Mouse (Mus musculus): ENCODE measurements around the gene Rgs16. TPM values are rescaled to one million over a fixed set of nuclear protein-coding genes. Genes with fewer than 3 reads are reported as not detected.

The Rgs16 gene
- 6.7 to 7.3 TPM (median 7.1 TPM) in 3 replicates for total RNA-seq (2017)

GRCm38 (mm10) chr1:153740145-153740544 is at the start of gene Rgs16:
Gene Rgs16 (plus strand): TSS chr1:153740349.
- ATAC-seq (replicated peaks; ENCODE audit: insufficient number of reproducible peaks, low FRiP score, low TSS enrichment, poor library complexity, severe bottlenecking), result no peak

DNA sequence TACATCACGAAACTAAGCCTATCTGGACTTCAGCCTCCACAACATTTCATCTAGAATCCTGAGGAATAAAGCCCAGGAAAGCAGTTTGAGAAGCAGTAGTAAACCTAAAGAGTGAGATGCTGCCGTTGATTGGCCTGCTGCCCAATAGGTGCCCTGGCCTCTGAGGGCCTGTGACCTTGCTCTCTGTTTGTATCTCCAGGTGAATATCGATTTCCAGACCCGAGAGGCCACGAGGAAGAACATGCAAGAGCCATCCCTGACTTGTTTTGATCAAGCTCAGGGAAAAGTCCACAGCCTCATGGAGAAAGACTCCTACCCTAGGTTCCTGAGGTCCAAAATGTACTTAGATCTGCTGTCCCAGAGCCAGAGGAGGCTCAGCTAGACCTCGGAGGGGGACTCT is 47.6 kb upstream of the Rgs16 start:
- no peak for ATAC-seq (replicated peaks; ENCODE audit: insufficient number of reproducible peaks, low FRiP score, low TSS enrichment, poor library complexity, severe bottlenecking)

GRCm38 (mm10) chr1:153694372-153695120 is 45.6 kb upstream of the Rgs16 start:
- no peak for ATAC-seq (replicated peaks; ENCODE audit: insufficient number of reproducible peaks, low FRiP score, low TSS enrichment, poor library complexity, severe bottlenecking)

DNA sequence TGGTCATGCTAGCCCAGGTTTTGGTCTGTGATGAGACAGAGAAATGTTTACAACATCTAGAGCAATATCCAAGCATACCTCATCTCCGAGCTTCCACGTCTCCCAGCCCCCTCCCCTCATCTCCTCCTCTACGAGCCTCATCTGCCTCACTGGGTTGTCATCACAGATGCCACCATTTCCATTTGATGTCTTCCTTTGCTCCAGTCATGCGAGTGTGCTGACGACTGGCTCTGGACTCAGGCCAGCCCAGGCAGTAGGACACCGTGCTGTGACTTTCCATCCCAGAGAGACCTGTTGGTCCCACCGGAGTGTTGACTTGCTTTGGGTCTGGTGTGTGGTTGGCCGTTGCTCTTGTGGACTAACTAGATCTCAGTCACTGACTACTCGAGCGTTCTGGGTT is 44.8 kb upstream of the Rgs16 start:
- no peak for ATAC-seq (replicated peaks; ENCODE audit: insufficient number of reproducible peaks, low FRiP score, low TSS enrichment, poor library complexity, severe bottlenecking)

GRCm38 (mm10) chr1:153696093-153696492 is 44.1 kb upstream of the Rgs16 start:
- ATAC-seq (replicated peaks; ENCODE audit: insufficient number of reproducible peaks, low FRiP score, low TSS enrichment, poor library complexity, severe bottlenecking), result no peak

- ATAC-seq (replicated peaks; ENCODE audit: insufficient number of reproducible peaks, low FRiP score, low TSS enrichment, poor library complexity, severe bottlenecking), result no peak
These were observed 43.6 kb upstream of the Rgs16 start for GRCm38 (mm10) chr1:153696541-153696940.

DNA sequence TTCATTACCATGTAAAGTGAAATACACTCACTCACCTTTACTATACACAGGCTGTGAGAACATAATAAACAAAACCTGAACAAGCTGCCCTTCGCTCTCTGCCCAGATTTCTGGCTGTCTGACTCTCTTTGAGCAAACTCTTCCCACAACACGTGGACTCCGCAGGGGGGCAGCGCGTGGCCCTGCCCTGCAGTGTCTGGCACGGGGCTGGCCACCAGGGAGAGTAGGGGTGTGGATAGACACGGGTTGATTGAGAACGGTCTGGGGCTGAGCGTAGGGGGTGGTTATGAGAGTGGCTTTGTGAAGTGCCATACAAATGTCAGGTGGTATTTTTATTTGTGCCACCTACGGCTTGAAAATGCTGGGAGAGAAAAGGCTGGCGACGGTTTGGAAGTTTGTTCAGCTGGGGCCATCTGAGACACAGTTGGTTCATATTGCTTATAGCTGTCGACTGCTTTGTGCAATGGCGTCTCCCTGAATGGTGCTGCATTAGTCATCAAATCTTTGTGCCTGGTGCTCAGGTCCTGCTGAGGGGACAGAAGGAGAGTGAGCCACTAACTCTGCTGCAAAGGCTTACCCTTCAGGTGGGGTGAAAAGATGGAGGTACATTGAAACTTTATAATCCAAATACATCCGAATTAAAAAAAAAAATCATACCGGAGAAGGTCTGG is 42.4 kb upstream of the Rgs16 start:
- ATAC-seq (replicated peaks; ENCODE audit: insufficient number of reproducible peaks, low FRiP score, low TSS enrichment, poor library complexity, severe bottlenecking), result no peak

DNA sequence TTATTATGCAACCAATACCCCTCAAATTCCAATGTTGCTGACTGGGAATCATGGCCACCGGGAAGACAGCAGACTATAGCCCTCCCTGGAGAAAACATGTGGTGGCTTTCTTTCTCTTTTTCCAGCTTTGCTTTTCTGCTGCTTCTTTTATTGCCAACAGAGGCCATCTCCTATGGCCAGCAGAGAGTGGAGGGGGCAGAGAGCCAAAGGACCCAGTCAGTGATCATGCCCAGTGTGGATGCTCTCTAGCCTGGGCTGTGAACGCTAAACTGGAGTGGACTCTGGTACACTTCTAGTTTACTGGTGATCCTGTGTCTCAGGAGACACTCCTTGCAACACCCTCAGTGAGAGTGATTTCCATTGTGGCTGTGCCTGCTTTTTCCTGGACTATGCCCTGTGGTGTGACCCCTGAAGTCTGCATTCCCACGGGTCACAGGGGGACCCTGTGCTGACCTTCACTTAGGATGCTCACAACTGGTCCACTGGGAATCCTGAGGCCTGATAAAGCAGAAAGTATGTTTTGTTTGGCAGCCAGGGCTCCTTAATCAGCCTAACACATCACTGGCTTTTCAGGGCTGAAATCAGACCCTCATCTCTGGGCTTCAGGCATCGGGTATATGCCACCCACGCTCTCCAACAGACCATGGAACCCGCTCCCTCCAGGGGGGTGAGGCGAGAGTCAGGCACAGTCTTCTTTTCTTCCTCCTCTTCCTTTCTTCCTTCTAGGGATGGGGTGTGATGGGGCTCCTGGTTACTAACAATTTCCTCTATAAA is 41.7 kb upstream of the Rgs16 start:
- no peak for ATAC-seq (replicated peaks; ENCODE audit: insufficient number of reproducible peaks, low FRiP score, low TSS enrichment, poor library complexity, severe bottlenecking)

DNA sequence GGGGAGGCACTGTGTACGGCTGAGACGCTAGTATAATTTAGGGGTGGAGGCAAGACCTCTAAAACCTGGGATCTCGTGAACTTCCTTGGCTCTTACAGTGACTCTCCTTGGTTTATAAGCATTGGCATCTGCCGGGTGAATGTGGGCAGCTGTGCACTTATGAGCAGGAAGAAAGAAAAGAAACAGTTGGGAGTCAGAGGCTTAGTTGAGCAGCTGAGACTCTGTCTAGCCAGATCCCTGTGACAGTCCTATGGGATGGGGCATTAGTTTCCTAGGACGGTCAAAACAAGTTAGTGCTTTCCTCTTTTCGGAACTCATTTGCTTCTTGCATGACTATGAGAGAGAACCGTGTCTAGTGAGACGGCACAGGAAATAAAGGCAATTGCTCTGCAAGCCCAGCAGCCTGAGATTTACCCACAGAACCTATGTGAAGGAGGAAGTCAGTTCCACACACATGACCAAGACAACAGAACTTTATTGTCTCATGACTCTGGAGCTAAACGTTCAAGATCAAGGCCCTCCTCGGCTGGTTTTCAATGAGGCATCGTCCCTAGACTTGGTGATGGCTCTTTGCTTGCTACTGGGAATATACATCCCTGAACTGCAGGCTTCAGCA is 39.6 kb upstream of the Rgs16 start:
- ATAC-seq (replicated peaks; ENCODE audit: insufficient number of reproducible peaks, low FRiP score, low TSS enrichment, poor library complexity, severe bottlenecking), result no peak

DNA sequence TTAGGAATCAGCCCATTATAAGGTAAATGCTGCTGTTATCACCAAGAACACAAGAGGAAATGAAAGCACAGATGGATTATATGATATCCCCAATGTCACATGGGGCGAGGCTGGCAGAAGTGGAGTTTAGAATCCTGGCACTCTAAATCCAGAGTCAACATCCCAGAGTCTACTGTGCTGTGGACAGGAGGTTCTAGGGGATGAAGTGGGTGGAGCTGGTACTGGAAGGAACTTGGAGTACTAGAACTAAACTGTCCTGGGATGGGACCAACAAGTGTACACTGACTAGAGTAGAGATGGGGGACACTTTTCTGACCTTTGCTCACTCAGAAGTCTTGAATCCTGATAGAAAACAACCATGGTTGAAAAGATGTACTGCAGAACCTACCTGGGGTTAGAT is 38.7 kb upstream of the Rgs16 start:
- no peak for ATAC-seq (replicated peaks; ENCODE audit: insufficient number of reproducible peaks, low FRiP score, low TSS enrichment, poor library complexity, severe bottlenecking)

DNA sequence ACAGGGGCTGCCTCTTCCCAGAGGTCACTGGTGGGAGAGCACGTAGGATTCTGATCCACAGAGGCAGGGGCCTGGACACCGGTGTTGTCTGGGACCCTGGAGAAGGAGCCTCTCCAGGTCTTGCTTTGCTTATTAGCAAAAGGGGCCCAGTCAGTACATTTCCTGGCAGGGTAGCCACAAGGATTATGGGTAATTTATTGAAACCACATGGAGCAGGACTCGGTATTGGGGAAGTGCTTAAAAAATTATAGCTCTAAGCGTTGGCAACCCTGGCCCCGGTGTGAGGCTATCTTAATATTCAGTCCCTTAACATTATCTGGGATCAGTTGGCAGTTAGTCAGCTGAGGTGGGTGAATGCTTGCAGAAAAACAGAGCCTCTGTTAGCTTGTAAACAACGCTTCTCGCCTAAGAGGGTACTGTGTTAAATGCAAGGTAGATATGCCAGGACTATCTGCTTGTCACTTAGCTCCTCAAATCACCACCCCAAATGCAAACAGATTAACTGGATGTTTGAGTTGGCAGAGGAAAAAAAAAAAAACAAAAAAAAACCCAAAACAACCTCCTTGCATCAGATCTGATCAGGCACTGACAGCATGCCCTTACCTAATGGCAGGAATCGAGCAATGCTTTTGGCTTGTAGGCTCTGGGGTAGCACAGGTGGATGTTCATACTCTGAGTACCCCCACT is 37.8 kb upstream of the Rgs16 start:
- ATAC-seq (replicated peaks; ENCODE audit: insufficient number of reproducible peaks, low FRiP score, low TSS enrichment, poor library complexity, severe bottlenecking), result no peak

- no peak for ATAC-seq (replicated peaks; ENCODE audit: insufficient number of reproducible peaks, low FRiP score, low TSS enrichment, poor library complexity, severe bottlenecking)
These were observed 37.2 kb upstream of the Rgs16 start for GRCm38 (mm10) chr1:153702853-153703410.

DNA sequence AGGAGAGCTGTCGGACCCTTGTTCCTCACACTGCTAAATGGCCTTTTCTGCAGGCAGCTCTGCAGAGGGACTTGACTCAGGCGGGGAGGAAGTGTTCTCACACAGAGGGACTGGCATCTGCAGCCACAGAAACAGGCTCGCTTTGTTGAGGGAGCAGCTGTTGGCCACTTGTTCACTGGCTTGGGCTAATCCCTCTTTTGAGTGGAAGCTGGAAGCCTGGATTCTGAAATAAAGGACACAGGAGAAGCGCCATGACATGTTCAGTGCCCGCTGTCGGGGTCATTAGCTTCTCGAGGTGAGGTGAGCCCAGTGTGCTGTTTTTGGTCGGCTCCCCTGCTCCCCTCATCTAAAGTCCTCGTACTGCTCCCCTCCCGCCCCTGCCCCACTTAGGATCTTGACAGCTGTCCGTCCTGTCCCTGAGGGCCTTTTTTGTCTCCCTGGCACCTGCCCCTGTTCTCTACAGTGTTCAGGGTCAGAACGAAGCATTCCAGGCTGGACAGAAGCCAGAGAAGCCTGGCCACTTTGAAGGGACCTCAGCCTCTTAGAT is 36.6 kb upstream of the Rgs16 start:
- no peak for ATAC-seq (replicated peaks; ENCODE audit: insufficient number of reproducible peaks, low FRiP score, low TSS enrichment, poor library complexity, severe bottlenecking)

DNA sequence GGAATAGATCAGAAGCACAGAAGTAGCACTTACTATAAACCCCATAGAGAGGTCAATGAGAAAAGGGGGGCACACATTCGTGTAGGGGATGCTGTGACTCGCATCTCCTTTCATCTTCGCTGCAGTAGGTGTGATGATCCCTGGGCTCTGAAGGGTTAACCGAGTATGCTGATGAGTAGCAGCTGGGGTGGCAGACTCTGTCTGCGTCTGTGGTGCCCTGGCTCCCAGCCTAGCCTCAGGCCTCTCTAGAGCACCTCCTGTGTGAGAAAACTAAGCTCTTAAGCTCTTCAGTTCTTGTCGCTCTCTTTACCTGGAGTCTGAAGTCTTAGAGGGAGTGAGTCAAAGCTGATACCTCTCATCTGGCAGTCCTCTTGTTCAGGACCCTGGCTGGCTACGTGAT is 36.0 kb upstream of the Rgs16 start:
- ATAC-seq (replicated peaks; ENCODE audit: insufficient number of reproducible peaks, low FRiP score, low TSS enrichment, poor library complexity, severe bottlenecking), result no peak

DNA sequence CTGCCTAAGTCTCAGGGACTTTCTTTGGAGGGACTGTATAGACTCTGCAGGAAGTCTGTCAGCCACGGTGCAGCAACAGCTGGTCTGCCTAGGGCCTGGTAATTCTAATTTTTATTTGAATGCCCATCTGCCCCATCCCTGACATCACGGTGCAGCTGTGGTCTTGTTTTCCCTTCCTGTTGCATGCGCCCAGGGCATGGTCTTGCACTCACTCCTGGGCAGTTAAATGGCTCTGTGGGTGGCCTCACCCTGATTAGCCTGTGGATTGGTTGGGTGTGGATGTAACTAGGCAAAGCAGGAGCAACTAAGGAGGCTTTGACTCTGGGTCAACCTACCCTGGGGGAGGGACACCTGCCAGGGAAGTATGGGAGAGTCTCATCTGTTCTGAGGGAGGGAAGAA is 35.2 kb upstream of the Rgs16 start:
- no peak for ATAC-seq (replicated peaks; ENCODE audit: insufficient number of reproducible peaks, low FRiP score, low TSS enrichment, poor library complexity, severe bottlenecking)

DNA sequence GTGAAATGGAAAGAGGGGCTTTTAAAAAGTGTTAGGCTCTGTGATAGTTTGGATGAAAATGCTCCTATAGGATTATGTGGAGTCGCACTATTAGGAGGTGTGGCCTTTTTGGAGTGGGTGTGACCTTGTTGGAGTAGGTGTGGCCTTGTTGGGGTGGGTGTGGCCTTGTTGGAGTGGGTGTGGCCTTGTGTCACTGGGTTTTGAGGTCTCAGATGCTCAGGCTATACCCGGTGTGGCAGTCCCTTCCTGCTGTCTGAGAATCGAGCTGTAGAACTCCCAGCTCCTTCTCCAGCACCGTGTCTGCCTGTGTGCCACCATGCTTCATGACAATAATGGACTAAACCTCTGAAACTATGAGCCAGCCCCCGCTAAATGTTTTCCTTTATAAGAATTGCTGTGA is 31.5 kb upstream of the Rgs16 start:
- no peak for ATAC-seq (replicated peaks; ENCODE audit: insufficient number of reproducible peaks, low FRiP score, low TSS enrichment, poor library complexity, severe bottlenecking)

DNA sequence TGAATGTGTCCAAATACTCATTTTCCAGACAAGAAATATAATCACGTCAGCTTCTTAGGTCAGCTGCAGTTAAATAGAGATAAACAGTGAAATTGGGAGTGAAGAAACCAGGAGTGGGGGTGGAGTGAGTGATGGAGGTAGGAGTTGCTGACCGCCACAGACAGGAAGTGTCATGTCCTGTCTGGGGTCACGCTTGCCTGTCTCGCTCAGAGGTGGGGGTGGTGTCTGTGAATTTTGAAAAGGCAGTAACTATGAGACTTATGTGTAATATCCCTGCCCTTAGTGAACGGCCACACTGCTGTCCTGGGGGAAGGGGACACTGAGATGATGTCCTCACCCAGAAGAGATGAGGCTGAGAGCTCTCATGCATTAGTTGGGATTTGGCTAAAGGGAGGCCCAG is 30.7 kb upstream of the Rgs16 start:
- ATAC-seq (replicated peaks; ENCODE audit: insufficient number of reproducible peaks, low FRiP score, low TSS enrichment, poor library complexity, severe bottlenecking), result no peak

GRCm38 (mm10) chr1:153711544-153712262 is 28.4 kb upstream of the Rgs16 start:
- no peak for ATAC-seq (replicated peaks; ENCODE audit: insufficient number of reproducible peaks, low FRiP score, low TSS enrichment, poor library complexity, severe bottlenecking)
